Mouse (Mus musculus) thymus, adult 2 months (tissue): Measurements from ENCODE around the gene Plpp6.

Source experiments
- CTCF ChIP-seq: fragments of 200-500 bp; IDR thresholded peaks from 2 replicates; pipeline ENCODE4 v1.5.1; 2012; ENCODE audit warnings: mild to moderate bottlenecking, control low read depth, low read length, moderate library complexity, borderline replicate concordance; ENCODE audit not compliant: control insufficient read depth, poor library complexity, insufficient read depth; ENCODE audit errors: extremely low read depth
- POLR2A ChIP-seq: fragments of 200-500 bp; IDR thresholded peaks from 2 replicates; pipeline ENCODE4 v1.6.1; 2012; ENCODE audit warnings: mild to moderate bottlenecking, low read length, control low read depth, moderate library complexity; ENCODE audit not compliant: control insufficient read depth, poor library complexity, insufficient read depth; ENCODE audit errors: extremely low read depth

DNA sequence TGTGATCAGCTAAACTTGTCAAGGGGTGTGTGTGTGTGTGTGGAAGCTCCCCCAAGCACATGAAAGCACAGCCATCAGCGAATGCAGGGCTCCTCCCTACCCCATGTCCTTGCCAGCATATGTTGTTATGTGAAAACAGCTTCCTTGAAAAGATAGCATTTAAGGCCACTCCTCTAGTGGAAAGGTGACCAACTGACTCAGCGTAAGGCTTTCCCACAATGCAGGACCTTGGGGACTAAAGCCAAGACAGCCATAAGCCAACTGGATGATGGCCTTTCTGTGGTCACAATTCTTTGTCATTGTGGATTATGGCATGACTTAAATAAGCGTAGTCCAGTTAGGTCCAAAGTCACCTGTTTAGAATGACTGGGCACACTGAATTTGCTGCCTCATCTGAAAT, 28.9 kb upstream of the Plpp6 start:
- TF ChIP-seq CTCF (no peak), POLR2A (no peak)
